Comparison of ENCODE assay signal across 26 mouse cellular contexts in the genomic region with DNA sequence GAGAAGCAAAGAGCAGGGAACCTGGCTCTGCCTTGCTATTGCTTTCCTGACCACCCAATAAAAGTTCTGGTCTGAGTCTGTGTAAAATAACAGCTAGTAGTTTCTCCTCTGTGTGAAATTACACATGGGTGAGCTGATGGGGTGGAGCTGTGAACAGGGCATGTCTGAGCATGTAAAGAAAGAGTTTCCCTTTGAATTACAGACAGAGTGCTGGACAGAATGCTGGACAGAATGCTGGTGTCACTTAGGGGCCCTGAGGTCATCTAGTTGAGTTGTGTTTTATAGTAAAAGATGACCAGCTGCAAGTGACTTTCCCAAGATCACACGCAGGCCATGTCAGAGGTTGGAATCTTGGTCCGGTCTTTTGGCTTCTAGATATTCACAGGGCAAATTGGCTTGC.
"Had no signal": no experiment of that assay in that cellular context is flagged by ENCODE, and none has a peak within 500 bp of the region (broad histone marks: within the 10 kb centered on the region; RNA-seq: fewer than 3 reads in every experiment).

No protein-coding gene starts in this region.

- H3K4me3 ChIP-seq: heart, embryonic 10.5 days; heart, embryonic 13.5 days; heart, embryonic 15.5 days; hindbrain, embryonic 13.5 days; hindbrain, embryonic 15.5 days; kidney, embryonic 15.5 days; layer of hippocampus, adult 2 months; left cerebral cortex, adult 2 months; limb, embryonic 10.5 days; limb, embryonic 12.5 days; liver, embryonic 13.5 days had no signal

- H3K4me1 ChIP-seq: heart, embryonic 10.5 days; hindbrain, embryonic 15.5 days; liver, embryonic 13.5 days had no signal

- H3K9ac ChIP-seq: heart, embryonic 13.5 days; heart, embryonic 15.5 days; hindbrain, embryonic 13.5 days; hindbrain, embryonic 15.5 days; kidney, embryonic 15.5 days; limb, embryonic 12.5 days; liver, embryonic 13.5 days had no signal

- H3K9me3 ChIP-seq: heart, embryonic 10.5 days; heart, embryonic 13.5 days; heart, embryonic 15.5 days; hindbrain, embryonic 13.5 days; hindbrain, embryonic 15.5 days; kidney, embryonic 15.5 days; limb, embryonic 10.5 days; limb, embryonic 12.5 days; liver, embryonic 13.5 days had no signal

- H3K27me3 ChIP-seq: heart, embryonic 13.5 days; heart, embryonic 15.5 days; hindbrain, embryonic 15.5 days; kidney, embryonic 15.5 days; limb, embryonic 12.5 days; liver, embryonic 13.5 days had no signal

- DNase-seq: gastrocnemius, postnatal 14 days; gastrocnemius, postnatal 36 days; heart, adult 18-20 months; heart, postnatal 14 days; heart, postnatal 36 days; kidney, adult 11 months; kidney, adult 2 months; kidney, adult 9 months; kidney, postnatal 14 days; kidney, postnatal 36 days; liver; liver, embryonic 13.5 days had no signal

- ATAC-seq: hindbrain, postnatal 0 days; intestine, embryonic 16.5 days had no signal

- H3K36me3 ChIP-seq: heart, embryonic 10.5 days; heart, embryonic 13.5 days; heart, embryonic 15.5 days; hindbrain, embryonic 13.5 days; hindbrain, embryonic 15.5 days; kidney, embryonic 15.5 days; limb, embryonic 10.5 days; limb, embryonic 12.5 days; liver, embryonic 13.5 days had no signal

- H3K27ac ChIP-seq: heart, embryonic 10.5 days; heart, embryonic 13.5 days; heart, embryonic 15.5 days; hindbrain, embryonic 13.5 days; hindbrain, embryonic 15.5 days; hindbrain, postnatal 0 days; kidney, embryonic 15.5 days; kidney, postnatal 0 days; layer of hippocampus, adult 2 months; left cerebral cortex, adult 2 months; limb, embryonic 10.5 days; limb, embryonic 12.5 days; liver, embryonic 13.5 days had no signal

- H3K4me2 ChIP-seq: heart, embryonic 13.5 days; heart, embryonic 15.5 days; hindbrain, embryonic 13.5 days; hindbrain, embryonic 15.5 days; kidney, embryonic 15.5 days; limb, embryonic 12.5 days; liver, embryonic 11.5 days; liver, embryonic 13.5 days had no signal
